Mouse (Mus musculus) mouse trophoblast stem cell (cell line): ENCODE results near the gene Gm10097.

Experiments
- in situ Hi-C, 2 experiments: fragments of 300-500 bp; cut with MseI, MboI; formaldehyde crosslinking; loops; 2 replicates in 1 of 2; 3 replicates in 1 of 2; pipeline ENCODE4 v1.15.1; 2025

Gm10097 gene

DNA sequence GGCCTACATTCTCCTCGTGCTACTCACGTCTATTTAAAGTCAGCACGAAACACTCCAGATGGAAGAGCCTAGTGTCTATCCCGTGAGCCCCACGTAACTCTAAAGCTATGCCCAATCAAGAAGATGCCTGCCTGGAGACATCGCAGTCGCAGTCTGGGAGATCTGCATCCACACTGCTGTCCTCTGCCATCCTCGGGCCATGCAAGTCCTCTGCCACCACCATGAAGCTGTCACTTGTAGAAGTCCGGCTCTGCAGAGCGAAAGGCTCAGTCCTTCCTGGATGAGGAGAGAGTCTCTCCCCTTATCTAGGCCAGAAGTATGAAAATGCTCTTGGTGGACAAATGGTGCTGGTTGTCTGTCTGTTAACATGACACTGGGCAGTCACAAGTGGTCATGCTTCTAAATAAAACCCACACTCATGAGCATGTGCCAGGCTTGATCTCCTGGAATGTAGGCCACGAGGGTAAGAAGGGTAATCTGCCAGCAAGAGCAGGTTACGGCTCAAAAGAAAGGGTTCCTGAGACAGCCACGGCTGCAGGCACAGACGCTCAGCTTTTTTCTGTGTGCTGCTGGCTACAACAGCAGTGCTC, at the start of gene Gm10097:
Gene Gm10097, plus strand, starts transcription at position 517 of the 590 bp plus-strand sequence.
- in situ Hi-C loops, result no loop called here

GRCm38 (mm10) chr10:5025906-5026305, 43.1 kb upstream of the Gm10097 start:
- in situ Hi-C loops, result no loop called here

DNA sequence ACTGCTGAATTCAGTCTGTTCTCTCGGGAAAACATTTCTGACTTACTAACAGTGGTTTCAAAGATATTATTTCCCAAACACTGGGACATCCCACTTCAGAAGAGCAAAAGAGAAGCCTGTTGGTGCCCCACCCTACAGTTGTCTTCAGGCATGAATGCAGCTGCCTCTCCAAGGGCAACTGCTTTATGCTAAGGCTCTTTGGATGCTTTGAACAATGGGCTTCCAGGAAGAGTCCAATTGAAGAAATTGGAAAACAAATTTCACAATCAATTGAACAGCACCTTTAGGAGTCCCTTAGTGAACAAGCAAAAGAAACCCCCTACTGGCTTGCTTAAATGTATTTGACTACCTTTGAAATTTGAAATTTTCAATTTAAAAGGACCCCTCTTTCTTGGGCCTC, 41.8 kb upstream of the Gm10097 start:
- in situ Hi-C loops, result no loop called here

DNA sequence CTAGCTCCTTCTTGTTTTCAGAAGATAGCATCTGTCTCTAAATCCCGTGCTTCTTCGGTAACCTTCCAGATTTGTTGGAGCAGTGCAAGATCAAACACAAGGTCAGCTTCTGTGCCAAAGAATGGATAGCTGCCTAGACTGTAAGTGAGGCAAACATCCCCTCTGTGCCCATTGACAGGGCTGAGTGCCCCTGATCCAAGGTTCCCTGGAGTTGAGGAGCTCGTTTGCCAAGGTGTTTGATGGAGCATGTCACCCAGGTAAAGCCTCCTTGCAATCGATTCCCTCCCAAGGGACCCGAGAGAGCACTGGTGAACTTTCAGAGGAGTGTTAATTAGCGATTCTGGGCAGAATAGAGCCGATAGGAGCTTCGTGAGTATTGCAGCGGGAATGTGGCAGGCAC, 40.7 kb upstream of the Gm10097 start:
- in situ Hi-C loops, result no loop called here

GRCm38 (mm10) chr10:5029161-5029560, 39.8 kb upstream of the Gm10097 start:
- in situ Hi-C loops, result no loop called here

- in situ Hi-C loops, result no loop called here
Observed at GRCm38 (mm10) chr10:5029883-5030282, 39.1 kb upstream of the Gm10097 start.

- in situ Hi-C loops, result no loop called here
Observed at GRCm38 (mm10) chr10:5032192-5033048, 36.6 kb upstream of the Gm10097 start.

- in situ Hi-C loops, result no loop called here
Observed at GRCm38 (mm10) chr10:5041254-5041653, 27.7 kb upstream of the Gm10097 start.

DNA sequence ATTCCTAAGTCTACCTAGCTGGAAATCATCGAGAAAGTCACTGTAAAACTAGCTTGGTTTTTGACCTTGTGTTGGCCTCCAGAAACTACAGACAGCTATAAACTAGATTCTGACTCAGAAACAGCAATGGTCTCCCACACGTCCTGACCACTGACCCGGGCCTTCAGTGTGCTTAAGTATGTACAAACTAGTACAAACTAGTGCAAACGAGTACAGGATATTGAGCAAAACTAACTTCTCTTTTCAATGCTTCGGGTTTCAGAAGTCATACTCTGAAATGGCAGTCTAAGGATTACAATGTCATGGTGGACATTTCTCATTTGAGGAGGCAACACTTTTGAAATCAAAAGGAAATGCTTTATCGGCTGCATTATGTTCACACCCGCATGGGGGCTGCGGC, 24.5 kb upstream of the Gm10097 start:
- in situ Hi-C loops, result no loop called here

DNA sequence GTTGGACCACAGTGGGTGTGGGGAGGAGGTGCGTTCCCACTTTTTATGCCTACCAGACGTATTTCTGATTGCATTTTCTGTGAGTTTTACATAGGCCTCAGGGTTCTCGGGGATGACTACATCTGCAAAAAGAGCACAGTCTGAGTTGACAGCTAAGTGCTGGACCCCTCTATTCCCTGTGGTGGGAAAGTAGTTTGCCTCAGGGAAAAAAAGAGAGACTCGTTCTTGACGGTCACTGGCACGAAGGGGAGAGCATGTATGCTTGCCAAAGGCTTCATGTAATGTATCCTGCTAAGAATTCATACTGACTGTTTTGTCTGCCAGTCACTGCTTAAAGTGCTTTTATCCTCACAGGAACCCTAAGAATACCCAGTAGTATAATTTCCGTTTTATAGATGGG, 23.8 kb upstream of the Gm10097 start:
- in situ Hi-C loops, result no loop called here

DNA sequence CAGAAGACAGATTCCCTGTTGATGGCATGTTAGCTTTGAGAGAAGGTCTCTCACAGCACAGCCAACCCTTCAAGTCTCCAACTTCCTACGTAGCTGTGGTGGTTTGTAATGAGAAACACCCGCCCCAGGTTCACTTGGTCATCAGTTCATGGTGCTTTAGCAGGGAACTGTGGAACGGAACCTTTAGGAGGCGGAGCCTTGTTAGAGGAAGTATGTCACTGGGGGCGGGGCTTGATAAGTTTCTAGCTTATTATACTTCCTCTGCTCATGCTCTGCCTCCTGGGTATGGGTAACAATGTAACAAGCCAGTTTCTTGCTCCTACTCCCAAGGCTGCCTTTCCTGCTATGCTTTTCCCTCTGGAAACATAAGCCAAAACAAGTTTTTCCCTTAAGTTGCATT, 23.3 kb upstream of the Gm10097 start:
- in situ Hi-C loops, result no loop called here

DNA sequence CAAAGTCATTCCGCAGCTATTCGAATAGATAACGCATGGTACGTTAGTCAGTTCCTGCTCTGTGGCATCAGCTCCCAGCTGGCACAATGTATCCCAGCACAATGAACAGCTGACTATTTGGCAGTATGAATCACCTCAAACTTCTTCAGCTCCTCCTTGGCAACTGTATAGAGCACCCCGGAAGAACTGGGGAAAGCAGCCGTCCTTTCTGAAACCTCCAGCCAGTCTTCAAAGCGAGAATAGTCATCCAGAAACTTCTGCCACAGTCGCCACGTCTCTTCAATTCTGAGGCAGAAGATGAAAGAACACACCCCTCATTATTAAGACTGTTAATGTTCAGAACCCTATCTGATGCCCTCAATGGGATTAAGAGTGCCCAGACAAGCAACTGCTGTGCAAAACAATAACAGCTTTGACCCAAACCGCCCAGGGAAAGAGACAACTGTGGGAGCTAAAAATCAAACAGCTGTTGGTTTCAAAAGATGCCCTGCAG, 12.7 kb upstream of the Gm10097 start:
- in situ Hi-C loops, result no loop called here

DNA sequence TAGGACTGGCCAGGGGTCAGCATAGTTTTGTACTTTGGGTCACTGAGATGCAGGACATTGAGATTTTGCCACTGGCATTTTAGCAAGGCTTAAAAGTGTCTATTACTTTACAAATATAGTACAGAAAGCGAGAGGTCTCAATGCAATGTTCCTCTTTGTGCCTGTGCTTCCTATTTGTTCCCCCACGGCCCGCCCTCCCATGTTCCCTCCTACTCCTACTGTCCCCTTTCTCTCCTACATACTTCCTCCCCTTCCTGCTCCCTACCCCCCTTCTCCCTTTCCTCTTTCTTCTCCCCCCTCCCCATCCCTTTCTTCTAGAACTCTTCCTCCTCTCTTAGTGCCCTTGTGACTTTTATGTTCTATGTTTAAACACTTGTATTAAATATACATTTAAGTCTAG, 12.1 kb upstream of the Gm10097 start:
- in situ Hi-C loops, result no loop called here

- in situ Hi-C loops, result no loop called here
Observed at GRCm38 (mm10) chr10:5057661-5058060, 11.3 kb upstream of the Gm10097 start.

DNA sequence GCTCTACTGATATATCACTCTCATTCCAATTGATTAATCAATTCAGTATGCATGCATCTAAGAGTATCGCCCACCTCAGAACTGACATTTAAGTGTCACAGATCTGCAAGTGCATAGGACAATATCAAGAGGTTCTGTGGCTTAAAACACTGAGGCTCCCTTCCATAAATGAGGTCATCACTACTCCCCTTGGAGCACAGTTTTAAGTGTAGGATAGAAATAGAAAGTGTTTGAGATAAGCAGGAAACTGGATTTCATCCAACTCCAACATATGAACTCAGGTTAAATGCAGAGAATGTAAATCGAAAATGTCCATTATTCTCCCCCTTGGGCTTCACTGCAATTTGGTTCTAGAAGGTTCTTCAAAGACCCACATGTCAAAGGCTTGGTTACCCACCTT, 10.1 kb upstream of the Gm10097 start:
- in situ Hi-C loops, result no loop called here

DNA sequence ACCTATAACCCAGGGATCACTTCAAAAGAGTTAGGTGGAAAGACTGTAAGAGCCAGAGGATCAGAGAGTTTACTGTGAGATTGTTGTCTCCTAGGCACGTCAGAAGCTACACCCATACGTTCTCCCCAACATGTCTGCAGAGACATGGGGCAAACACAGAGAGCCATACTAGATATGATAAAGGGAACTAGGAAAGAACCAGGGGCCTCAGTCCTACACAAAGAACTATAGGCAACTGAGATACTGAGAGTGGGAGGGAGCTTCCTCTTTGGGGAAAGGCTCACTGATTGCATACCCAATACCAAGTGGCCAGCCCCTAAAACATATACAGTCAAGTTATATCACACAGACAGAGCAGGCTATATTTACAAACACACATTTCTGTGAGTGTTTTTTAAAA, 9.0 kb upstream of the Gm10097 start:
- in situ Hi-C loops, result no loop called here

GRCm38 (mm10) chr10:5067113-5067512, 1.9 kb upstream of the Gm10097 start:
- in situ Hi-C loops, result no loop called here

DNA sequence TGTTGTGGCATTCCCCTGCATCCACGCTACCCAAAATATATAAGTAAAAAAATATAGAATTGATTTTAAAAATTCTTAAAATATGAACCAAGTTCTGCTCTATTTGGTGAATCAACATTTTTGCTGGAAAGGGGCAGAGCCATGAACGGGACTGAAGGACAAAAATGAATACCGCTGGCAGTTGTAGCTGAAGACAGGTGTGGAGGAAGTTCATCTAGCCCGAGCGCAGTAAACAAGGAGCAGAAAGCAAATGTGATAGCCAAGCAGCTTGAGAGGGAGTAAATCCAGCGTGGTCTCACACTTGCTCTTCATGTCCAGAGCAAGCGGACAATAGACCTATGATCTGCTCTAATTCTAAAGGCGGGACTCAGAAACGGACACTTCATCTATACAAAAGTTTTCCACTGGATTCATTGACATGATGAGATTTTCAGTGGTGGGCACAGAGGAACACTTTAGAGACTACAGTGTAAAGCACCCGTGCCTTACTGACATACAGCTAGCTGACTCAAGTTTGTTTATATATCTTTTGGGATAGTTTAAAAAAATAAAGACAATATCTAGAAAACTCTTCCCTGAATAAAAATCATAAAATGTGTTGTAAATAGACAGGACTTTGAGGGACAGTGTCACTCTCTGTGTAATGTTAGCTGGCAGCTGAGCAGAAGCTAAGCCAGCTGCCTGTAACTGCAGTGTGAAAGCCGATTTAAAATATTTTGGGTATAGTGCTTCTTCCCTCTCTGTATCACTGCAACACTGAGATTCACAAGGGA, 1.4 kb downstream of the Gm10097 start:
- in situ Hi-C loops, result no loop called here

DNA sequence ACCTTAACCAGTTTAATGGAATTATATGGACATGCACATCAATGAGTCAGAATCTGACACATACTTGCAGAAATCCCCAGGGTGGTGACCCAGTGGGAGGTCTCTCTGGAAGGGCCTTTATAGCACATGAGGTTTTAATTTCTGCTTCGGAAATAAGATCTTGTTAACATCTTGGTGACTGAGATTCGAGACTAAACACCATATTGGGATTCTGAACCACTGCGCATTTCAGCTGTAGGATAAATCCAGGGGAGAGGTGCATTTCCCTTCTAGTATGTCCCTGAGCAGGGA, 1.9 kb downstream of the Gm10097 start:
- in situ Hi-C loops, result no loop called here

DNA sequence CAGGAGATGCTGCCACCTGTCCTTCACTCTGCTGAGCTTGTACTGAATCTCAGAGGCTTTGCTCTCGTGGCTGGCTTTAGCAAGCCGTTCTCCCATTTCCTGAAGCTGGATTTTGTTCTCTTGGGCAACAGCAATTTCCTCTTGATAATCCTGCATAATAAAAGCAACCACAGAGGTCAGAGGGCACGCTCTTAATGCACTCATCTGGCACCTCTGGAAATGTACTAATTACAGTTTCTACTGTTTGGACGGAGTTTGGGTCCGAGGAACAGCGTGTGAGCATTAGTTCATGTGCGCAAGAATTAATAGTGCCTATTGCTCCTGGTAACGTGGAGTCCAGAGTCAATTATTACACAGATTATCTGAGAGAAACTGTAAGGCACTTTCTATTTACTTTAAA, 3.1 kb downstream of the Gm10097 start:
- in situ Hi-C loops, result no loop called here

GRCm38 (mm10) chr10:5075724-5076123, 6.7 kb downstream of the Gm10097 start:
- in situ Hi-C loops, result no loop called here

DNA sequence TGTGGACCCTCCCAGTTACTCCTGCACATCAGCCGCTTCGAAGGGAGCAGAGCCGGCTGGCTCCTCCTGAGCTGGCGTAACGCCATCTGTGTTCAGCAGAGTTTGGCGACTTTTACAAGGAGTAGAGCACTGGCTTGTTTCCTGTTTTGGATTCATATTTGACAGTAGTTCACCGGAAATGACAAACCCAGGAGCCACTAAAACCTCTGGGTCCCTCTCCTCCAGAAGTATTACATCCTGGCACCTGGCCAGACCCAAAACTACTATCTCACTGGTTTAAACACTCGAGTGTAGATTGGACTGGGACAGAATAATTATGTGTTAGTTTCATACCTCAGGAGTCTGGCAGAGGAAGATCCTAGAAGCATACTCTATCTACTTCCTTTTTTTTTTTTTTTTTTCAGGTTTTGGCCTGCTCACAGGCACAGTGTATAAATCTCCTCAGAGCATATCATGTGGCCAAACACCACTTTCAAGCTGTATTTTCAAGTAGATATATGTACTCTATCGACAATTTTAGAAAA, 11.0 kb downstream of the Gm10097 start:
- in situ Hi-C loops, result no loop called here
